Mouse (Mus musculus) spleen, postnatal 10 days (tissue): ENCODE results near the gene Mlec.
A peak's percentile ranks its signal among the peaks of the same experiment; 100 is the strongest.
"Not testable (repeated sequence)": the region's sequence is repeated elsewhere in the genome, so short reads cannot be mapped to it uniquely, and the experiment has no call there.

Experiments
- DNase-seq, 2 experiments: peaks; one replicate each; pipeline ENCODE4 v3.0.0; 2021 to 2022; ENCODE audit warnings: low spot score in 2 of 2

The Mlec gene

GRCm38 (mm10) chr5:115151457-115151856 is 6.5 kb downstream of the Mlec start:
- peak in 1 of 2 experiments; percentile 44 for DNase-seq

DNA sequence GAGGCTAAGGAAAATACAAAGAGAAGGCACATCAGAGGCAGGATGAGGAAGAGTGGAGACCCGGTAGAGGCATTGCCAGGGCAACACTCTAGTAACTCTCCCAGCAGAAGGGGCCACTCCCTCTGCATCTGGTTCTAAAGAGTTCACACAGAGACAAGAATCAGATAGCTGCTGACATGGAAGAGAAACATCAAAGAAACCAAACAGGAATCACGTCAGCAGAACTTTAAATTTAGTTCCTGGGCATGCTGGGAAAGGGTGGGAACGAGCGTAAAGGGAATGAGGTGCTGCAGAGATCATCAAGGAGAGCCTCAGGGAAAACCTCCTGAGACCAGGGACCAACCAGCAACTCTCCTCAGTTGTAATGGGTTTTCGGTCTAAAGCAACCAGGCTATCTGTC is 7.0 kb downstream of the Mlec start:
- no peak for DNase-seq

DNA sequence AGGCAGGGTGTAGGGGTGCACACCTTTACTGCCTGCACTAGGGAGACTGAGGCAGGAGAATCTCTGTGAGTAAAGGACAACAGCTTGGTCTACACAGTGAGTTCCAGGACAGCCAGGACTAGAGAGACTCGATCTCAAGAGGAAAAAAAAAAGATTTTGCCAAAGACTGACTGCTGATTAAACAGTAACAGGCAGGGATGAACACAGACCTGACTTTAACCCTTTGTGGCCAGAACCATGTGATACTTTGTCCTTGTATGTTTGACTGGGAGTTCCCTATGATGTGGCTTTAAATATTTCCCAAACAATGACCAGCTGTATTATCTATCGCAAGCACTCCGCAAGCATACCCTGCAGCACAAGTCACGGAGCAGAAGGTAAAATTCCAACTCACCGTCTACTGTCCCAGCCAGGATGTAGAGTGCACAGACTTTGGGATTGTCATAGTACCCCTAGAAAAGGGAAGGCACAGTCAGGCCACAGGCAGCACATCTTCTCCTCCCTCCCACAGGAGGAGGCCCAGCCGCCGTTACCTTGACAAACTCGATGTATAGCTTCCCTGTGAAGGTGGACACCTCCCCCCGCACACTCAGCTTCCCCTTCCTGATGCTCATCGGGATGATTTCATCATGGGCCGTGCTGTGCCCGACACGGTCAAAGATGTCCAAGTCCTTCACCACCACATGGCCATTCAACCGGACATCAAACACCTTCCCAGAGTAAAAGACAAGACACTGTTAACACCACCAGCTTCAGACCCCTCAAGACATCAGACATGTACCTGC is 8.1 kb downstream of the Mlec start:
- no peak for DNase-seq

- not testable (repeated sequence) for DNase-seq
Observed at GRCm38 (mm10) chr5:115148872-115149271, 9.1 kb downstream of the Mlec start.

- no peak for DNase-seq
Observed at GRCm38 (mm10) chr5:115148378-115148777, 9.6 kb downstream of the Mlec start.

GRCm38 (mm10) chr5:115147388-115147787 is 10.6 kb downstream of the Mlec start:
- no peak for DNase-seq

DNA sequence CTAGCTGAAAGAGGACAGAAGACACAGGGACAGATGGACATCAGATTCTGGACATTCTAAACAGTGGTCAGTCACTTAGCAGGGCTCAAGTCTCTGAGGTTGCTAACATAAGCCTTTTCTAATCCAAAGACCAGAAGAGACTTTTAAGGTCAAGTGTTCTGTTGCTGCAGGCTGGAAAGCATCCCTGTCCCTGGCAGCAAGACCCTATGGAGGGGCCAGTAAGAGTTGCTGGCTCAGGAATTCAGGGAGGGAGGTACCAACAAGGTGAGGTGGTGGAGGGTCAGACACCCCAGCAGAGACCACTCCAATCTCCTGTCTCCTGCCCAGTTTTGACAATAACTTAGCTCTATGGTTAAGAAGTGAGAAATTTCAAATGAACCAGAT is 11.2 kb downstream of the Mlec start:
- DNase-seq = no peak

DNA sequence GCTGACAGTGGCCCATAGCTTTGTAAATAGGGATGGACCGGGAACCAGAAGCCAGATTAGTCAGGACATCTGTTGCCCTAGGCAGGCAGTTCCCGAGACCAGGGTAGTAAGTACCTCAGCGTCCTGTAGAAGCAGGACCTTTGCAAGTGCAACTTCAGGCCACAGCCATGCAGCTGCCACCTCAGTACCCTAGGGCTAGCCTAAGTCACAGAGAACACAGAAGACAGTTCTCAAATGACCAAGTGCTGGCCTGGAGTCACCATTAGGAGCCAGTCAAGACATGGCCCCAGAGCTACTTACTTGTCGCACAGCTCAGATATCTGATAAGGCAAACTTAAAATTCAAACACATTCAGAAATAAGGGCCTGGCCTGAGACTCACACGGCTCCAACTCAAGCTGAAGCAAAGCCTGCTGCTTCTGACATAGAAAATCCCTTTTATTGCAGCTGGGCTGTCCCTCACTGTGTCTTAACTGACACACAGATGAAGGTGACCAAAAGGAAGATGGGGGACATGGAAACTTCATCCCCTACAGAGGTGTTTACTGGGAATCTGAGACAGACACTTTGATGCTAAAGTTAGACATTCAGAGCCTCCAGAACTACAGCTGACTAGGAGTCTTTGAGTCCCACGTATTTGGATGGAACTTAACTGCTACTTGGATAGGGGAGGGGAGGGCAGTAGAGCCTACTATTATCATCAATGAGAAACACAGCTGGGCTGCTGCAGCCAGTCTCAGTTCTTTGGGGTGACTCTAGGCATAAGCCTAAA is 11.8 kb downstream of the Mlec start:
- DNase-seq = no peak

- no peak for DNase-seq
Observed at GRCm38 (mm10) chr5:115145253-115145968, 12.6 kb downstream of the Mlec start.

- DNase-seq = no peak
Observed at GRCm38 (mm10) chr5:115144471-115144870, 13.5 kb downstream of the Mlec start.

DNA sequence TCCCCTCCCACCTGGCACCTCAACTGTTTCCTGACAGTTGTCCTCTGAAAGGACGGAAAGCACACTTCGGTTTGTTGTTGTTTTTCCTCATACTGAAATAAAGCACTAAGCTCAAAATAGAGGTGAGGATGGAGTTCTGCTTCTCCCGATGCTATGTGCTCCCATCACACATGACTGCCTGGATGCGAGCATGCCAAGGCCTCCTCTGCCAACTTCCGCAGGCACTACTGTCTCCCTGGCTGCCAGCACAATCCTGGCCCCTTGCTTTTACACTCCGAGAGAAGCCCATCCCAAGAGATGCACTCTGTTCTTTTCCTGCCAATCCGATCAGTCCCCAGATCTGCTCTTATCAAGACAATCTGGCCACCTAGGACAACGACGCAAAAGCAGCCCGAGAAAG is 14.4 kb downstream of the Mlec start:
- no peak for DNase-seq

DNA sequence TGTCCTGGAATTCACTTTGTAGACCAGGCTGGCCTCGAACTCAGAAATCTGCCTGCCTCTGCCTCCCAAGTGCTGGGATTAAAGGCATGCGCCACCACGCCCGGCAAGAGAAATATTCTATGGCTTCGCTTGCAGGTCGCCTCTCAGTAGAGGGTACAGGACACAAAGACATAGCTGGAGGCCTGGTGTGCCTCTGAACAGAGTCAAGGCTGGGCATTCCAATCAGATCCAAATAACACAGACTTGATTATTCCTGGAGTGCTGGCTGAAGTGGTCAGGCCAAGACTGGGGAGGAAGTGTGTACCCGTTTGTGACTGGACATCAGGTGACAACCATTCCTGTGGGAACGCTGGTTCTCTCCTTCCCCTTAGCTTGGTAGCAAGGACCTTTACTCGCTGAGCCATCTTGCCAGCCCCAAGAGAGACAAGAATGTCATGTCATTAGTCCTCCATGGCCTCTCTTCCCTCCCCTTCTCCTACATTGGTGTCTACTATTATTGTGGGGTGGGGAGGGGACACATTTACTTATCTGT is 15.7 kb downstream of the Mlec start:
- no peak for DNase-seq

DNA sequence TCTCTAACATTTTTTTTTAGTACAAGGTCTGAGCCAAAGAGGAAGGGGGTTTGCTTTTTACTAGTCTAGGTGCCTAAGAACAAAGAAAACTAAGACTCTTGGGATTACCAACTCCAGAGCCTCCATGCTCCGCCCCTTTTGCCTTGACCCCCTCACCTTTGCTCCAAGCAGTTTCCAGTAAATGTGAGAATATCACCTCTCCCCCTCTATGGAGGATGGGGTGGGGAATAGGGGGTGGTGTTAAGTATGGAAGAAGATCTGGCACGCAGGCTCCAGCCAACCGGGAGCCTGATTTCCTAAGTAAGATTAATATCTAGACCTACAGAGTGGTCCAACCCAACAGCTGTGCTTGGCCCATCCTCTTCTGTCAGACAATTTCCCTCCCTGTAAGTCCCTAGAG is 17.3 kb downstream of the Mlec start:
- no peak for DNase-seq

DNA sequence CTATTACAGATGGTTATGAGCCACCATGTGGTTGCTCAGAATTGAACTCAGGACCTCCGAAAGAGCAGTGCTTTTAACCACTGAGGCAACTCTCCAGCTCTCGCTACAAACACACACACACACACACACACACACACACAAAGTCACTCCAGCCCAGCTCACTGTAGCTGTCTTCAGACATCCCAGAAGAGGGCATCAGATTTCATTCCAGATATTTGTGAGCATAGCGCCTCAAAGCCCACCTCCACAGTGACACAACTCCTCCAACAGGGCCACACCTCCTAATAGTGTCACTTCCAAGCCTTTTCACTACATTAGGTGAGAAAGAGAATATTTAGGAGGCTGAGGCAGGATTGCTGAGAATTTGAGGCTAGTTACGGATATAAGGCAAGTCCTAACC is 18.9 kb downstream of the Mlec start:
- DNase-seq = no peak

DNA sequence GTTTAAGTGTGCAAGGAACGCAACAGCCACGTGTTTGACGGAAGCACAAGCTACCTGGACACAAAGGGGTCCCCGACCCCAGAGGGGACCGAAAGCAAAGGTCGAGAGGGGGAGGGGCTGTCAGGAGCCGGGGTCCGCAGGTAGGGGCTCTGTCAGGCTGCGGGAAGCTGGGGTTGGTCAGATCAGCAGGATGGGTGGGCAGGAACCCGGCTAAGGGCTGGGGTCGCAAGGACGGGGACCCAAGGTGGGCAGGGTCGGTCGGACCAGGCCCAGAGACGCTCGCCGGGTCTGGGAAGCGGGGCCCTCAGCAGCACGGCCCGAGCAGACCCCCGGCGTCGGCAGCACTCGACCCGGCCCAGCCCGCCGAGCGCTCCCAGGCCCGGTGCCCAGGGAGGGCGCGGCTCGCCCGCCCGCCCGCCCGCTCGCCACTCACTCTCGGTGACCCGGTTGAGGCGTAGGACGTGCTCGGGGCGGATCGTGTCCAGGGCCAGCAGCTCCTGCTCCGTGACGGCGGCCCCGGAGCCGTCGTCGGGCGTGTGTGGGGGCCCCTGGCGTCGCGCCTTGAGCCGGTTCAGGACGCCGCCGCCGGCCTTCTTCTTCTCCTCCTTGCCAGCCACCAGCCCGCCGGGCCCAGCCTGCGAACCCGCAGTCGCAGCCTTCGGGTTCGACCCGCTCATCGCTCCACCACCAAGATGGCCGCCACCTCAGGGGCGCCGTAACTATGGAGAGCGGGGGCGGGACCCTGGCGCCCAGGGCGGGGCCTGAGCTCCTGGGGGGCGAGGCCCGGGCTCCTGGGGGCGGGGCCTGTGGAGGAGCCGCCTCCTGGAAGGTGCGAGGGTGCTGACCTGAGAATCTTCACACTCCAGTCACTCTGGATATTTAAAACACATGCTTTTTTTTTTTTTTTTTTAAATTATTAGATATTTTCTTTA is 23.5 kb downstream of the Mlec start, which contains the start of gene Unc119b:
Unc119b (minus strand) TSS at position 742 of the 932 bp plus-strand sequence.
- peak; percentile 91 to 93 for DNase-seq

GRCm38 (mm10) chr5:115133358-115134066 is 24.5 kb downstream of the Mlec start:
- no peak for DNase-seq

GRCm38 (mm10) chr5:115132465-115132864 is 25.5 kb downstream of the Mlec start:
- DNase-seq = no peak

DNA sequence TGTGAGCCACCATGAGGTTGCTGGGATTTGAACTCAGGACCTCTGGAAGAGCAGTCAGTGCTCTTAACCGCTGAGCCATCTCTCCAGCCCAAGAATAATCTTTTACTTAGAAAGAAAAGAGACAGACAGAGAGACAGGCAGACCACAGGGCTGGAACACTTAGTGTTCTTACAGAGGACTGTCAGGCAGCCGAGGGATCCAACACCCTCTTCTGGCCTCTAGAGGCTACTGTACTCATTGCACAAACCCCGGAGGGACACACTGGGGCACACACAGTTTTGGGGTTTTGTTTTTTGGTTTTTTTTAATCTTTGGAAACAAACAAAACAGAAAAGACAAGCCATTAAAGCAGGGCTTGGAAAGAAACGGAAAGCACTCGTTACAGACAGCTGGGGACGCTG is 28.7 kb downstream of the Mlec start:
- no peak for DNase-seq

DNA sequence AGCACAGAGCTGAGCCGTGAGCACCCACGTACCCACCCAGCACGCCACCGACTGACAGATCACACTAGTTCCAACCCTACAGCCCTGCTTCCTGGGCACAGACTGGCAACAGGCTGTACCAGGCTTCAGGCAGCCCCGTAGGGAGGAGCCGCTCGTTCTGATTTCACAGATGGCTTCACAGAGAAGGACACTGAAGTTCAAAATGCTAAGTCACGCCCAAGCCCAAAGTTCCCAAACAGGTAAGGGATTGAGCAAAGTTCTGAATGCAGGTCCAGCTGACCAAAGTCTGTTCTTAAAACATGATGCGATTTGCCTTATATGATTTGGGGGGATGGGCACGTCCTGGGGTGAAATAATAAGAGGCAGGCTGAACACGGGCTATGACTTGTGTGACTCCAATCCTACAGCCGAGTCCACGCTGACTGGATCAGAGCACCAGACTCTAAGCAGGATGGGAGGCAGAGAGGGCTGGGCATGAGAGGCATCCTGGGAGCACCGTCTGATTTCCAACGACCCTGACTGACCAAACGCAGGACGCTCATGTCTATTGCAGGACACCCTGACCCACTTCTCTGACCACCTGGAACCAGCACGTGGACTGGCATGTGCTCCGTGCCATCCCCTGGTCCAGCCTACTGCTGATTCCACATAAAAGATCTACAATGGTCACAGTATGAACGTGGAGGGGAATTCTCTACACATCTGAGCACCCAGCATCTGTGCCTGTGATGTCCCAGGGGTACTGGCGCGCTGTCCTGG is 30.4 kb downstream of the Mlec start:
- no peak for DNase-seq
